Mouse (Mus musculus): ENCODE results near the gene Krtap5-1. TPM values are rescaled to one million over a fixed set of nuclear protein-coding genes. Genes with fewer than 3 reads are reported as not detected.
A peak's percentile ranks its signal among the peaks of the same experiment; 100 is the strongest.
"Not testable (repeated sequence)": the region's sequence is repeated elsewhere in the genome, so short reads cannot be mapped to it uniquely, and the experiment has no call there.

Krtap5-1 gene
- not detected in 2 replicates for polyA plus RNA-seq (2015; fragmentation: Nextera tagmentation; extraction: Ambion mirVana)

GRCm38 (mm10) chr7:142297018-142297417 is at the start of gene Krtap5-1:
Krtap5-1 (minus strand) TSS chr7:142297118.
- not testable (repeated sequence) for H3K4me3 ChIP-seq (replicated peaks; ENCODE audit: low read depth, low read length); H3K4me2 ChIP-seq (ENCODE audit: low read length); H3K36me3 ChIP-seq (ENCODE audit: insufficient read depth, low read length); H3K9me3 ChIP-seq (replicated peaks; ENCODE audit: low read length); DNase-seq (ENCODE audit: low spot score); ATAC-seq (replicated peaks; ENCODE audit: low FRiP score, low read depth); H3K9ac ChIP-seq (ENCODE audit: low read depth, low read length); H3K27ac ChIP-seq; H3K4me1 ChIP-seq (replicated peaks; ENCODE audit: insufficient read depth, low read length); H3K27me3 ChIP-seq (ENCODE audit: insufficient read depth, low read length)

DNA sequence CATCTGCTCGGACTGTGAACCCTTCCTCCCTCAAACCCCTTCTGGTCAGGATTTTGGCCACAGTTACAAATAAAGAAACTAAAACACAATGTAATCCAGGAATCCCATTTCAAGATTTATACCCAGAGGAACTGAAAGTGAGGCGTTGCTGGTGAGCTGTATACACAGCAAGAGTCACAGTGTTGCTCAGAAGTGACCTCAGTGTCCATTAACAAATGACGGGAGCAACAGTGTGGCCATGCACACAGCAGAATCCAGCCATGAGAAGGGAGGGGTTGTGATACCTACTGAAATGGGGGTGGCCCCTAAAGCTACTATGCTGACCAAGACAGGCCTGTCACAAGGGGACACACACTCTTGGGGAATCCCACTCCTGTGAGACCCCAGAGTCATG is 45.3 kb upstream of the Krtap5-1 start:
- no peak for ATAC-seq (replicated peaks; ENCODE audit: low FRiP score, low read depth)
- Histone ChIP-seq H3K9me3 (replicated peaks; ENCODE audit: low read length) (no peaks in the 10 kb centered on the region), H3K4me1 (replicated peaks; ENCODE audit: insufficient read depth, low read length) (0 out of 2 replicates have a peak, but pooled peaks cover 12% of the 10 kb centered on the region), H3K36me3 (ENCODE audit: insufficient read depth, low read length) (no peaks in the 10 kb centered on the region), H3K4me2 (ENCODE audit: low read length) (no peak overlapping the region), H3K9ac (ENCODE audit: low read depth, low read length) (no peak overlapping the region), H3K27ac (no peak overlapping the region), H3K4me3 (replicated peaks; ENCODE audit: low read depth, low read length) (no peak overlapping the region), H3K27me3 (ENCODE audit: insufficient read depth, low read length) (no peaks in the 10 kb centered on the region)
- no peak for DNase-seq (ENCODE audit: low spot score)
- 51% methylated on average over 3 of the region's 3 CpGs for WGBS
- TF ChIP-seq CTCF (IDR thresholded peaks at IDR 0.05; ENCODE audit: low read depth), result no peak

GRCm38 (mm10) chr7:142341564-142342246 is 44.8 kb upstream of the Krtap5-1 start:
- Histone ChIP-seq H3K27ac (no peak overlapping the region), H3K4me2 (ENCODE audit: low read length) (no peak overlapping the region), H3K4me3 (replicated peaks; ENCODE audit: low read depth, low read length) (no peak overlapping the region), H3K4me1 (replicated peaks; ENCODE audit: insufficient read depth, low read length) (0 out of 2 replicates have a peak, but pooled peaks cover 12% of the 10 kb centered on the region), H3K27me3 (ENCODE audit: insufficient read depth, low read length) (no peaks in the 10 kb centered on the region), H3K36me3 (ENCODE audit: insufficient read depth, low read length) (no peaks in the 10 kb centered on the region), H3K9me3 (replicated peaks; ENCODE audit: low read length) (no peaks in the 10 kb centered on the region), H3K9ac (ENCODE audit: low read depth, low read length) (no peak overlapping the region)
- DNase-seq (ENCODE audit: low spot score), result no peak
- WGBS, result 56% methylated on average over 10 of the region's 10 CpGs
- no peak for TF ChIP-seq CTCF (IDR thresholded peaks at IDR 0.05; ENCODE audit: low read depth)
- no peak; the same call in 1 of the 2 replicates for ATAC-seq (replicated peaks; ENCODE audit: low FRiP score, low read depth)

DNA sequence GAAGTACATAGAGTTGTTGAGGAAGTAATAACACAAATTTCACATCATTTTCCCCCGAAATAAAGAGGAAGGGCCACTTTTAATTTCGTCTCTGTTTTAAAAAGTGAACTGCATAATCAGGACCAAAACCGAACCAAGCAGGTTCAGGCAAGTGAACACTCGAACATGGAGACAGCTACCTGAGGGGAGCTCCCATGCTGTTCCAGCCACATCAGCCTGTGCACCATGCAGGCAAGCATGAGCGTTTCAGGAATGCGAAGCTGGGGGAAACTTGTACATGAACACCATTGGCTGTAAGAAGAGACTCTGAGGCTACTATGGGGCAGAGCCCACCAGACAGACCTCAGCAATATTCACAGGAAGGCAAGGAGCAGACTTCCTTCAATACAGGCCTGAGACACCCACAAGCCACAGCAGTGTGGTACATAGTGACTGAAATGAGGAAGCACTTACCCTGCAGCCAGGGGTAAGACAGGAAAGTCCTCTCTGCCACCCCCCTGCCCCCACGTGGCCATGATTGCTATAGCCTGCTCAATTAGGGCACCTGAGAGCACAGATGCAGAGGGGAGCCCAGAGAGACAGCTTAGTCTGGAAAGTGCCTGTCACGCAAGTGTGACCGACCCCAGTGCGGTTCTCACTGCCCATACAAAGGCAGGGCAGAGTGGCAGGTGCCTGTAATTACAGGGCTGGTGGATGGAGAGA is 43.5 kb upstream of the Krtap5-1 start:
- ATAC-seq (replicated peaks; ENCODE audit: low FRiP score, low read depth) (no peak; the same call in 1 of the 2 replicates), DNase-seq (ENCODE audit: low spot score) (peak; percentile 31)
- 43% methylated on average over 10 of the region's 10 CpGs for whole genome bisulfite sequencing
- Histone ChIP-seq H3K4me2 (ENCODE audit: low read length) (no peak overlapping the region), H3K4me3 (replicated peaks; ENCODE audit: low read depth, low read length) (no peak overlapping the region), H3K9me3 (replicated peaks; ENCODE audit: low read length) (no peaks in the 10 kb centered on the region), H3K27me3 (ENCODE audit: insufficient read depth, low read length) (no peaks in the 10 kb centered on the region), H3K9ac (ENCODE audit: low read depth, low read length) (no peak overlapping the region), H3K4me1 (replicated peaks; ENCODE audit: insufficient read depth, low read length) (0 out of 2 replicates have a peak, but pooled peaks cover 12% of the 10 kb centered on the region), H3K27ac (no peak overlapping the region), H3K36me3 (ENCODE audit: insufficient read depth, low read length) (no peaks in the 10 kb centered on the region)
- TF ChIP-seq CTCF (IDR thresholded peaks at IDR 0.05; ENCODE audit: low read depth), result no peak; the same call in 1 of the 2 replicates

- no peak for TF ChIP-seq CTCF (IDR thresholded peaks at IDR 0.05; ENCODE audit: low read depth)
- 78% methylated on average over 8 of the region's 8 CpGs for WGBS
- H3K9me3 ChIP-seq (replicated peaks; ENCODE audit: low read length), result no peaks in the 10 kb centered on the region
Measured at GRCm38 (mm10) chr7:142335151-142335550, 38.2 kb upstream of the Krtap5-1 start.

DNA sequence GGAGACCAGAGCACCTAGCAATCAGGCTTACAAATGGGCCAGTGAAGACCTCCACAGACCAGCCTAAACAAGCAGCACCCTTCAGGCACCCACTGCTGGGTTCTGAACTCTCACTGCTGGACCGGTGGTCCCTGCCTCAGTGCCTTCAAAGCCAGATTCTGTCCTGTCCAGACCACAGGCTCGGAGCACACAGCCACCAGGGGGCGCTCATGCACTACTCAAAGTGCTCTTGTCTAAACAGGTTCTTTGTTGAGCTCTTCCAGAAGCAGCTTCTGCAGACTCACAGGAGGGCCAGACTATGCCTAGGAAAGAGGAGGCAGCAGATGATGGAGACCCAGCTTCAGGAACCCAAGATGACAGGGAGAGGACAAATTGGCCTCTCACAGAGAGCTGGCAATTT is 37.3 kb upstream of the Krtap5-1 start:
- Histone ChIP-seq H3K4me2 (ENCODE audit: low read length) (no peak overlapping the region), H3K9me3 (replicated peaks; ENCODE audit: low read length) (no peaks in the 10 kb centered on the region), H3K9ac (ENCODE audit: low read depth, low read length) (no peak overlapping the region), H3K4me3 (replicated peaks; ENCODE audit: low read depth, low read length) (no peak overlapping the region), H3K36me3 (ENCODE audit: insufficient read depth, low read length) (no peaks in the 10 kb centered on the region), H3K27me3 (ENCODE audit: insufficient read depth, low read length) (no peaks in the 10 kb centered on the region), H3K27ac (no peak overlapping the region), H3K4me1 (replicated peaks; ENCODE audit: insufficient read depth, low read length) (peaks cover 10% of the 10 kb centered on the region; the same call in 1 of the 2 replicates)
- TF ChIP-seq CTCF (IDR thresholded peaks at IDR 0.05; ENCODE audit: low read depth), result peak; percentile 99
- peak; percentile 95 for DNase-seq (ENCODE audit: low spot score)
- ATAC-seq (replicated peaks; ENCODE audit: low FRiP score, low read depth), result peak; percentile 69
- 3% methylated on average over 3 of the region's 3 CpGs for WGBS

More at GRCm38 (mm10) chr7:142335151-142335550, 38.2 kb upstream of the Krtap5-1 start:
- Histone ChIP-seq H3K4me1 (replicated peaks; ENCODE audit: insufficient read depth, low read length) (0 out of 2 replicates have a peak, but pooled peaks cover 5% of the 10 kb centered on the region), H3K27ac (no peak overlapping the region), H3K4me2 (ENCODE audit: low read length) (no peak overlapping the region), H3K27me3 (ENCODE audit: insufficient read depth, low read length) (no peaks in the 10 kb centered on the region), H3K9ac (ENCODE audit: low read depth, low read length) (no peak overlapping the region), H3K4me3 (replicated peaks; ENCODE audit: low read depth, low read length) (no peak overlapping the region), H3K36me3 (ENCODE audit: insufficient read depth, low read length) (no peaks in the 10 kb centered on the region)
- DNase-seq (ENCODE audit: low spot score) (no peak), ATAC-seq (replicated peaks; ENCODE audit: low FRiP score, low read depth) (no peak)

DNA sequence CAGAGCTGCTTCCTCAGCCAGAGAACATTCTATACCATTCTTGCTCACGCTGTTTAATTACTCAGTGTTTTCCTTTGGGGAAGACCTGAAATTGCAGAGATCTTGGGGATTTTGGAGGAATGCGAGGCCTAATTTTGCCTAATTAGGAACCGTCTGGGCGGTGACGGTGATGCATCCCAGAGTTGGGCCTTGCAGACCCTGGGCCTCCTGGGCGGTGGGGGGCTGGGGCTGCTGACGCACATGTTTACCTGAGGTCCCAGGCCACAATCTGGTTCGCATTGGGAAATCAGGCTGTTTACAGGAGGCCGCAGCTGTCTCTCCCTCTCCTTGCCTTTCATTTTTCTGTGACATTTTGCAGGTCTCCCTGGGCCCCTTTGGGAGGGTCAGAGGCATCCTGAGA is 35.8 kb upstream of the Krtap5-1 start:
- not testable (repeated sequence) for H3K9ac ChIP-seq (ENCODE audit: low read depth, low read length); H3K4me2 ChIP-seq (ENCODE audit: low read length); H3K27ac ChIP-seq; ATAC-seq (replicated peaks; ENCODE audit: low FRiP score, low read depth); H3K9me3 ChIP-seq (replicated peaks; ENCODE audit: low read length); H3K36me3 ChIP-seq (ENCODE audit: insufficient read depth, low read length); H3K27me3 ChIP-seq (ENCODE audit: insufficient read depth, low read length); H3K4me3 ChIP-seq (replicated peaks; ENCODE audit: low read depth, low read length); DNase-seq (ENCODE audit: low spot score)
- H3K4me1 ChIP-seq (replicated peaks; ENCODE audit: insufficient read depth, low read length), result peaks cover 10% of the 10 kb centered on the region; the same call in 1 of the 2 replicates
- WGBS, result 96% methylated on average over 3 of the region's 9 CpGs

All from kidney, postnatal 0 days (tissue).